Mouse (Mus musculus) c-Kit-positive CD71-positive TER-119-negative erythroid progenitor cells, embryonic 14.5 days (primary cell): ENCODE data around the gene Gm11146.

Experiments
- DNase-seq: peaks from one replicate; pipeline ENCODE4 v3.0.0-alpha.2; 2013; ENCODE audit warnings: low read depth

The Gm11146 gene

GRCm38 (mm10) chr16:77556446-77557105, 45.3 kb downstream of the Gm11146 start:
- no peak for DNase-seq

GRCm38 (mm10) chr16:77551051-77551450, 50.8 kb downstream of the Gm11146 start:
- no peak for DNase-seq
